Mouse (Mus musculus): ENCODE data around the gene Wdr86. TPM values are rescaled to one million over a fixed set of nuclear protein-coding genes. Genes with fewer than 3 reads are reported as not detected.
"Not testable (repeated sequence)": the region's sequence is repeated elsewhere in the genome, so short reads cannot be mapped to it uniquely, and the experiment has no call there.

Gene Wdr86
- polyA plus RNA-seq, 1 experiment from 2014 or later, result 41.7 TPM

DNA sequence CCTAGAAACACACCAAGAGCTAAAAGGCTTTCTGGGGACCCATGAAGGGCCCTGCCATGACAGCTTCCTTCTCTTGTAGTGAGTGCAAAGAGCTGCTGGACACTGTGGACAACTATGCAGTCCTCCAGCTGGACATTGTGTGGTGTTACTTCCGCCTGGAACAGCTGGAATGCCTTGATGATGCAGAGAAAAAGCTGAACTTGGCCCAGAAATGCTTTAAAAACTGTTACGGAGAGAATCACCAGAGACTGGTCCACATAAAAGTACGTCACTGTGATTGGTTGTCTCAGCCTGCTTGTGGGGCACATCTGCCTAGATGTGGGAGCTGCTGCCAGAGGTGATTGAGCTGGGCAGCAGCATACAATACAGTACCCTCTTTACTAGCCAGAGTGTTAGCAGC is 29.3 kb downstream of the Wdr86 start:
- WGBS, result 90% methylated on average over 3 of the region's 3 CpGs

DNA sequence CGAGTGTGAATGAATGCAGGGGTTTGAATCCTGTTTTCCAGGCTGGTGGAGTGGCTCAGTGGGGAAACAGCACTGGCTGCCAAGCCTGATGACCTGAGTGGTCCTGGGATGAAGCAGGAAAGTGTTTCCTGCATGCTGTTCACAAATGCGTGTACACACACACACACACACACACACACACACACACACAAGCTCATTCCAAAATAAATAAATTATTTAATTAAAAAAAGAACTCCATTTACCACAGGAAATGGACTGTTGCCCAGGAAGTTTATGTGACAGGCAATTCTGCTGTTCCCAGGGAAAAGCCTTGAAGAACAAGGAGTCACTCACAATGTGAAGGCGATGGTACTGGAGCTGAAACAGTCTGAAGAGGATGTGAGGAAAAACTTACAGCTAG is 33.8 kb downstream of the Wdr86 start:
- DNase-seq (ENCODE audit: low spot score), result no peak
- Histone ChIP-seq H3K4me3 (no peak overlapping the region), H3K36me3 (peaks cover 99% of the 10 kb centered on the region), H3K27ac (no peak overlapping the region), H3K4me1 (no peaks in the 10 kb centered on the region), H3K9me3 (replicated peaks) (no peaks in the 10 kb centered on the region), H3K27me3 (ENCODE audit: low read depth, poor library complexity, severe bottlenecking) (no peaks in the 10 kb centered on the region)
- 87% methylated on average over 3 of the region's 3 CpGs for WGBS

More for the DNA sequence above, 29.3 kb downstream of the Wdr86 start:
- no peak overlapping the region for H3K27ac ChIP-seq
- H3K36me3 ChIP-seq, result peaks cover 100% of the 10 kb centered on the region
- H3K27me3 ChIP-seq (ENCODE audit: low read depth, poor library complexity, severe bottlenecking), result no peaks in the 10 kb centered on the region
- H3K4me3 ChIP-seq, result no peak overlapping the region
- H3K4me1 ChIP-seq, result no peaks in the 10 kb centered on the region
- H3K9me3 ChIP-seq (replicated peaks), result no peaks in the 10 kb centered on the region
- DNase-seq (ENCODE audit: low spot score), result no peak

DNA sequence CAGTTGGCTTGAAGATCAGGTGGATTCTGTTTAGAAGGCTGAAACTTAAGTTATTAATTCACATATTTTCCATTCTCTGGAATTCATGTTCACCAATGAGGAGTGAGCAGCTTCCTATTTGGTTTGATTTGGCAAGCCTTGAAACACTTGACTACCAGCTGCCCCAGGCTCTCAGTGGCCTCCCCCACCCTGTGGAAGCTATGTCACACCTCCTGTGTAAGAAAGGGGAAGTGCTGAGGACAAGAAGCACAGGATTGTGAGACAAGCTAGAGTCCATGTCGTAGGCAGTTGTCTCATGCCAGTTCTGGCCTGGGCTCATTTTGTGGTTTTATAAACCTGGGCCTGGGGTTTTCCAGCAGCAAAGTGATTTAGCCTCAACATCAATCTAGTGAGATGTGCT is 42.8 kb downstream of the Wdr86 start:
- no peak for DNase-seq (ENCODE audit: low spot score)
- H3K4me3 ChIP-seq, result no peak overlapping the region
- H3K36me3 ChIP-seq, result peaks cover 38% of the 10 kb centered on the region
- no peaks in the 10 kb centered on the region for H3K9me3 ChIP-seq (replicated peaks)
- H3K27me3 ChIP-seq (ENCODE audit: low read depth, poor library complexity, severe bottlenecking), result no peaks in the 10 kb centered on the region
- H3K4me1 ChIP-seq, result peaks cover 11% of the 10 kb centered on the region
- H3K27ac ChIP-seq, result no peak overlapping the region
- WGBS, result 84% methylated on average over 1 of the region's 1 CpGs

DNA sequence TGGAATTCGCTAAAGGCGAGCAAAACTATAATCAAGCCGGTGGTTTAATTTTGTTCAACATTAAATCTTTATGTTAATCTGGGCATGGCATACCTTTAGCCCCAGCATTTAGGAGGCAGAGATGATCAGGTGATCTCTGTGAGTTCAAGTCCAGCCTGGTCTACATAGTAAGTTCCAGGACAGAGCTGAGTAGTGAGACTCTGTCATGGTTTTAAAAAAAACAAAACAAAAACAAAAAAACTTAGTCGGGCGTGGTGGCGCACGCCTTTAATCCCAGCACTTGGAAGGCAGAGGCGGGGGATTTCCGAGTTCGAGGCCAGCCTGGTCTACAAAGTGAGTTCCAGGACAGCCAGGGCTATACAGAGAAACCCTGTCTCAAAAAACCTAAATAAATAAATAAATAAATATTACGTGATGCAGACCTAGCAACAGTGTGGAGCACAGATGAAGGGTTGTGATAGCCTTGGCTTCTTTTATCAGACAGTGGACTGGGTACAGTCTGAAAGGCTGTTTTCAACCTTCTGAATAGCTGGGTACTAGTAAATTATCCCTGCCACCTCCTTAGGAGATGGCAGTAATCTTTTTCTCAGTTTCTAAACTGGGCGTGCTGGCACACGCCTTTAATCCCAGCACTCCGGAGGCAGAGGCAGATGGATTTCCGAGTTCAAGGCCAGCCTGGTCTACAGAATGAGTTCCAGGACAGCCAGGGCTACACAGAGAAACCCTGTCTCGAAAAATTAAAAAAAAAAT is 43.7 kb downstream of the Wdr86 start:
- peaks cover 11% of the 10 kb centered on the region for H3K4me1 ChIP-seq

DNA sequence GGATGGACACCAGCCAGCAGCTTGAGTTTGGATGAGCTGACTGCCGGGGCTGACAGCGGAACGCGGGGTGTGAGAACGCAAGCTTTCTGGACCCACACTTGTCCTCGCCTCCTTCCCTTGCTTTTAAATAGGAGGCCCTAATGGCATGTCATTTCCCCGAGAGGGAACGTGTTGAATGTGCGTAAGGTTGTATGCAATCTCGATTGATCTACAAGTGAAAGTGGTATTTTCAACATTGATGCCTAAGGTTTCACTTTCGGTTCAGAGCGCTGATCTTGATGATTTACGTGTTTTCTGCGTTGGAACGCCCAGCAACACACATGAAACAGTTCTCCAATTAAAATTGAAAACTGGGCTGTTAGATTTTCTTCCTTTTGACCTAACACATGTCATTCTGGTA is 44.4 kb downstream of the Wdr86 start:
- no peak for DNase-seq (ENCODE audit: low spot score)
- Histone ChIP-seq H3K36me3 (peaks cover 23% of the 10 kb centered on the region), H3K4me1 (peaks cover 11% of the 10 kb centered on the region), H3K9me3 (replicated peaks) (no peaks in the 10 kb centered on the region), H3K27ac (peak overlapping the region; percentile 93), H3K27me3 (ENCODE audit: low read depth, poor library complexity, severe bottlenecking) (no peaks in the 10 kb centered on the region), H3K4me3 (peak overlapping the region; percentile 95)
- WGBS, result 2% methylated on average over 15 of the region's 15 CpGs

More for the DNA sequence above, 43.7 kb downstream of the Wdr86 start:
- DNase-seq (ENCODE audit: low spot score); H3K27me3 ChIP-seq (ENCODE audit: low read depth, poor library complexity, severe bottlenecking); H3K9me3 ChIP-seq (replicated peaks); H3K27ac ChIP-seq: not testable (repeated sequence)
- Histone ChIP-seq H3K36me3 (peaks cover 30% of the 10 kb centered on the region), H3K4me3 (peak overlapping the region; percentile 95)
- WGBS, result 82% methylated on average over 16 of the region's 16 CpGs

- H3K36me3 ChIP-seq, result peaks cover 17% of the 10 kb centered on the region
- 1% methylated on average over 46 of the region's 53 CpGs for WGBS
These were observed 45.0 kb downstream of the Wdr86 start, which contains the start of gene Nub1 for GRCm38 (mm10) chr5:24685366-24686093. Gene Nub1, plus strand, starts transcription at chr5:24685532.

DNA sequence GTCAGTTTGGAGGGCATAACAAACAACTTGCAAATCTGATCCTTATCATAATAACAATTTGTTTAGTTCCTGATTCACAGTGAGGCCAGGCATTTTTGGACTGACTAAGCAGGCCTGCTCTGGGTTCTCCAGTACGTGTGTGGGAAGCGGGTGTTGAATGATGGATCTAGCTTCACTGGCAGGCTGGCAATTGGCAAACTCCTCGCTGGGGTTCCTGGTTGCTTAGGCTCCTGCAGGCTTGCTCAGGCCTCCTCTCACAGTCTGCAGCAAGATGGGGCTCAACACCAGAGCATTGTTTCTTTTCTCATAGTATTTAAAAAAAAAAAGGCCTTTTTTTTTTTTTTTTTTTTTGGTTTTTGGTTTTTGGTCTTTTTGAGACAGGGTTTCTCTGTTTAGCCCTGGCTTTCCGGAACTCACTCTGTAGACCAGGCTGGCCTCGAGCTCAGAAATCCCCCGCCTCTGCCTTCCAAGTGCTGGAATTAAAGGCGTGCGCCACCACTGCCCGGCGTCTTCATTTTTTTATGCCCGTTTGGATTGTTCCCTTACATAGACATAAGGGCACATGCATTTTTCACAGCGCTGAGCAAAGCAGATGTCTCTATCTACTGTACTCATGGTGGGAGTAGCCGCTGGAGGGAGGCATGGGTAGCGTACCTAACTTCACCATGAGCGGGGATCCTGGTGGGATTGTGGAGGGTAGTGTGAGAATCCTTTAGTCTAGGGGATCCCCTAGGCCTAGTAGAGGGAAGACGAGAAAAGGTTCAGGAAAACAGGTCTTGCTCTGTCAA is 45.8 kb downstream of the Wdr86 start:
- peaks cover 11% of the 10 kb centered on the region for H3K4me1 ChIP-seq
- no peaks in the 10 kb centered on the region for H3K27me3 ChIP-seq (ENCODE audit: low read depth, poor library complexity, severe bottlenecking)
- peak overlapping the region; percentile 93 for H3K27ac ChIP-seq
- H3K4me3 ChIP-seq, result peak overlapping the region; percentile 95
- no peaks in the 10 kb centered on the region for H3K9me3 ChIP-seq (replicated peaks)
- DNase-seq (ENCODE audit: low spot score), result peak; percentile 51
- 26% methylated on average over 16 of the region's 16 CpGs for WGBS
- peaks cover 9% of the 10 kb centered on the region for H3K36me3 ChIP-seq

More at GRCm38 (mm10) chr5:24685366-24686093, 45.0 kb downstream of the Wdr86 start, which contains the start of gene Nub1:
- Histone ChIP-seq H3K27me3 (ENCODE audit: low read depth, poor library complexity, severe bottlenecking) (no peaks in the 10 kb centered on the region), H3K9me3 (replicated peaks) (no peaks in the 10 kb centered on the region), H3K4me1 (peaks cover 11% of the 10 kb centered on the region), H3K4me3 (peak within 1 kb of the TSS; percentile 95), H3K27ac (peak within 1 kb of the TSS; percentile 93)
- peak; percentile 99 for DNase-seq (ENCODE audit: low spot score)

DNA sequence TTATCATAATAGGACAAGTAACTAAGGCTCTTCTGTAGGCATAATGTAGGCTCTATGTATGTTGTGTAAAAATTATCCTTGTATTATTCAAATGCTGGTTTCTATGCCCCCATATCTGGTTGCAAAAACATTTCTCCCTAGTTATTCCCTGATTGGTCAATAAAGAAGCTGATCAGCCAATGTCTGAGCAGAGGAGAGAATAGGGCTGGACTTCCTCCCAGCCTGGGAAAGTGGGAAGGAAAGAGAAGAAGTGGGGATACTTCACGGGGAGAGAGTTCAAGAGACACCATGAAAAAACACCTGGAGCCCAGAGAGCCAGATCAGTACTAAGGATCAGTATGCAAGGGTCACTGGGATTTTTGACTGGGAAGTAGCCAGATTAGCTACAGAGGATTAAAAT is 49.1 kb downstream of the Wdr86 start:
- 59% methylated on average over 1 of the region's 1 CpGs for WGBS
- no peaks in the 10 kb centered on the region for H3K9me3 ChIP-seq (replicated peaks)
- DNase-seq (ENCODE audit: low spot score), result no peak
- H3K27me3 ChIP-seq (ENCODE audit: low read depth, poor library complexity, severe bottlenecking), result no peaks in the 10 kb centered on the region
- H3K27ac ChIP-seq, result no peak overlapping the region
- no peaks in the 10 kb centered on the region for H3K36me3 ChIP-seq
- H3K4me1 ChIP-seq, result peaks cover 5% of the 10 kb centered on the region
- no peak overlapping the region for H3K4me3 ChIP-seq

GRCm38 (mm10) chr5:24674238-24674637 is 56.3 kb downstream of the Wdr86 start:
- 43% methylated on average over 4 of the region's 4 CpGs for WGBS
- Histone ChIP-seq H3K27me3 (ENCODE audit: low read depth, poor library complexity, severe bottlenecking) (no peaks in the 10 kb centered on the region), H3K4me3 (no peak overlapping the region), H3K36me3 (no peaks in the 10 kb centered on the region), H3K4me1 (no peaks in the 10 kb centered on the region), H3K9me3 (replicated peaks) (no peaks in the 10 kb centered on the region), H3K27ac (no peak overlapping the region)
- DNase-seq (ENCODE audit: low spot score), result peak; percentile 76

Other genes with a start within 250 kb of the Wdr86 start
- 0.04 TPM in 1 of 2 replicates, not detected in the other for gene Gbx1, start 203.5 kb downstream of the Wdr86 start, polyA plus RNA-seq (2016; fragmentation: Nextera tagmentation; extraction: Ambion mirVana)
- gene Asb10, start 189.7 kb downstream of the Wdr86 start, polyA plus RNA-seq (2016; fragmentation: Nextera tagmentation; extraction: Ambion mirVana), result 0.13 and 0.15 TPM in 2 replicates
- gene 4931409K22Rik, start 173.9 kb downstream of the Wdr86 start, polyA plus RNA-seq (2016; fragmentation: Nextera tagmentation; extraction: Ambion mirVana), result 0.05 TPM in 1 of 2 replicates, not detected in the other
- 177 and 197 TPM in 2 replicates for gene Abcf2, start 153.3 kb downstream of the Wdr86 start, polyA plus RNA-seq (2016; fragmentation: Nextera tagmentation; extraction: Ambion mirVana)
- 15.1 and 19.0 TPM in 2 replicates for gene Chpf2, start 144.0 kb downstream of the Wdr86 start, polyA plus RNA-seq (2016; fragmentation: Nextera tagmentation; extraction: Ambion mirVana)
- gene Smarcd3, start 106.3 kb downstream of the Wdr86 start, polyA plus RNA-seq (2016; fragmentation: Nextera tagmentation; extraction: Ambion mirVana), result 21.5 and 34.3 TPM in 2 replicates
- 23.7 and 26.9 TPM in 2 replicates for gene Nub1, start 45.2 kb downstream of the Wdr86 start, polyA plus RNA-seq (2016; fragmentation: Nextera tagmentation; extraction: Ambion mirVana)
- gene Crygn, start 27.3 kb upstream of the Wdr86 start, polyA plus RNA-seq (2016; fragmentation: Nextera tagmentation; extraction: Ambion mirVana), result 0.79 and 1.1 TPM in 2 replicates
- gene Rheb, start 111.9 kb upstream of the Wdr86 start, polyA plus RNA-seq (2016; fragmentation: Nextera tagmentation; extraction: Ambion mirVana), result 179 and 186 TPM in 2 replicates

Data from limb, embryonic 10.5 days (tissue).